Mouse (Mus musculus): ENCODE measurements around the gene Frmpd4.

Frmpd4 gene

DNA sequence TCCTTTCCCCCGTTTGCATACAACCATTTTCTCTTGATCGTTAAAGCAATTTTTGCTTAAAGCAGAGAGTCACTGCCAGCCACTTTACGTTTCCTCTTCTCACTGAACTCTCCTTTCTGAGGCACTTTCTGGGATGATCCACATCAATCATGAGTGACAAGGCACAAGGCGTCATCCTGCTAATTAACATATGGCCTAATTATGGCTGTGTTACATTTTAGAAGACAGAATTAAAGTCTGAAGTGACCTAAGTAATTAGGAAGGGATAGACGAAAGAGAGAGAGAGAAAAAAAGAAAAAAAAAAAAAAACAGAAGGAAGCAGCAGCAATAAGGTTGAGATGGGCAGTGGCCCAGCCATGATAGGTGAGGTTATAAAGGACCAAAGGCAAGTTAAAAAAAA lies at the start of gene Frmpd4:
TSS of gene Frmpd4 (minus strand) at position 101 of the 400 bp plus-strand sequence.
- no peak for DNase-seq

- DNase-seq = no peak
Observed at GRCm38 (mm10) chrX:168595193-168595592, 18.2 kb upstream of the Frmpd4 start.

DNA sequence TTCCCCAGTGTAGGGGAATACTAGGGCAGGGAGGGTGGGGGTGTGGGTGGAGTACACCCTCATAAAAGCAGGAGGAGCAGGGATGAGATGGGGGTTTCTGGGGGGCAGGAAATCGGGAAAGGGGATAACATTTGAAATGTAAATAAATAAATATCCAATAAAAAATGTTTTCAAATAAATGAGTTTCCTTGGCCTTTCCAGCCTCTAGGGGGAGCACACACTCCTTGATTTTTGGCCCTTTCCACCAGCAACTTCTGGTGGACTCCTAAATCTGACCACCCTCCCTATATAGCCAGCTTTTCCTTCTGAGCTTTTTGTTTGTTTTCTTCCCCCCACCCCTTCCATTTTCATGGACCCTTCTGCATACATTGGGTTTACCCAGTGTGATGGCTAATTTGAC lies 7.3 kb upstream of the Frmpd4 start:
- no peak for DNase-seq

DNA sequence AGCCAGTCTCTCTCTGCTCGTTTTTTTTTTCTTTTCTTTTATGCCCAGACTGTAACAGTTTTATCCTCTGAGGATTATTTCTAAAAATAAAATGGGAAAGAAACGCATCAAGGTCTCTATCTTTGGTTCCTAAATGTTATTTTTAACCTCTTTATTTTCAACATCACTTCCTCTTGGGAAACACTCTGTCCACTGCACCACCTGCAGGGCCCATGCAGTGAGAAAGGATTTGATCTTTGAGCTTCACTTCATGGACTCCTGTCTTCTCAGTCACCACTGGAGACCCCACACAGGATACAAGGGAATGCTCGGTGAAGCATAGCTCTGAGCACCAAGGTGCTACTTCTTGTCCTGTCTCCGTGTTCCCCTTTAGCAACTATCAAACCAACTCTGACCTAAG lies 5.2 kb downstream of the Frmpd4 start:
- DNase-seq = no peak

- DNase-seq = peak; percentile 23 to 25
Observed at GRCm38 (mm10) chrX:168569231-168569630, 7.8 kb downstream of the Frmpd4 start.

DNA sequence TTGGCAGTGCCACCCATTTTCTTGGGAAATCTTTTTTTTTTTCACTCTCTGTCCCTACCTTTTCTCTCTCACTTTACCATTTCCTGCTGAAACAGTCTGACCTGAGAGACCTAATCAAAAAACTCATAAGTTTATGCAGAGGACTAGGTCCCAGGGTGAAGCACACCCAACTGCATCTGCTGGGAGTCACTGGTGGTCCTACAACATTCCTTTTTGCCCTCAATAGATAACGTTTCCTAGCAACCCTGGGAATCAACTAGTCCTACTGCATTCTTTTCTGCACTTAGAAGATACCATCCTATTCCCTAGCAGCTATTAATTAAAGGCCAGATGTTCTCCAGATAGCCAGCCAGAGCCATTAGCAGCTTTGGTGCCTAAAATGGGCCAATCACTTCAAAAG lies 71.8 kb downstream of the Frmpd4 start:
- no peak for DNase-seq

- DNase-seq = no peak
Observed at GRCm38 (mm10) chrX:168455233-168455632, 121.8 kb downstream of the Frmpd4 start.

- DNase-seq = peak in 1 of 2 experiments; percentile 3
Observed at GRCm38 (mm10) chrX:168431206-168431605, 145.8 kb downstream of the Frmpd4 start.

DNA sequence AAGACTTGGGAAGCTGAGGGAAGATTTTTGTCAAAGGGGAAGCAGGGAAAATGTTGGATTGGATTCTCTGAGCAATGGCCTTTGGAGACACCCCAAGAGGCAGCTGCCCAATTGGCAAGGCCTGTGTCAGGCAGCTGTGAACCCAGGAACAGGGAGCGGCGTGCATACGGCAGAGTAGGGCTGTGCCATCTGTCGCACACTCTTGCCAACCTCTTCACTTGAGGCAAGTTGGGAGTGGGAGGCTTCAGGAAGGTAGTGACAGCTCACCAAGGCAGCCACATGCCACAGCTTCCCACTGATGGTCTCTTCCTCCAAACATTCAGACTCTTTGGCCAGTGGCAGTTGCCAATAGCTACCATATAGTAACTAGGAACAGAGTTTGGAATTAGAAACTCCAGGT lies 147.2 kb downstream of the Frmpd4 start:
- peak; percentile 4 to 20 for DNase-seq

DNA sequence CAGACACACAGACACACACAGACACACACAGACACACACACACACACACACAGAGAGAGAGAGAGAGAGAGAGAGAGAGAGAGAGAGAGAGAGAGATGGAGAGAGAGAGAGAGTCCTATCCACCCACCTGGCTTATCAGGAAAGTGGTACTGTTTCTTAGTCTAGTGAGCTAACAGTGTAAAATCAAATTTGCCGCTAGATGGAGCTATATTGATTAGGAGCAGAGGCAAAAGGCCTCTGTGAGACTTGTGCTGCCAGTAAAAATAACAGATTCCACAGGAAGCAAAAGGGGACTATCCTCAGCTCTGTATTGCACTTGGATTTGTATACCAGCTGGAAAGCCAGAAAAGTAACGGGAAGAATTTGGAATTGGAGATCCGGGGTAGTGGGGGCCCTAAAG lies 161.6 kb downstream of the Frmpd4 start:
- no peak for DNase-seq

DNA sequence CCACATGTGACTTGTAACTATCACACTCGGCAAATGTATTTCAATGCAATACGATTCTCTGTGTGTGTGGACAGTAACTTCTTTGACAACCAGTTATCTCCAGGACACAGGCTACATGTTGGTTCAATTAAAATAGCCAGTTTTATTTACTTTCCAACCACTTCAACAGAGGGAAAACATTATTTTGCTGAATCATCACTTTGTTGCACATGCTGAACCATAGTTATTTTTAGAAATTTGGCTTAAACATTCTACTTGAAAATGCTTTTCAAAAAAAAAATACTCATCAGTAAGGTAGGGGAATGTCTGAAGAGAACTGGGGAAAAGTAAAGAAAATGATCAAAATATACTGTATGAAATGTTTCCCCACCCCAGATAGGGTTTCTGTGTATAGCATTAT lies 173.5 kb downstream of the Frmpd4 start:
- DNase-seq = no peak

- DNase-seq = no peak
Observed at GRCm38 (mm10) chrX:168350431-168350830, 226.6 kb downstream of the Frmpd4 start.

DNA sequence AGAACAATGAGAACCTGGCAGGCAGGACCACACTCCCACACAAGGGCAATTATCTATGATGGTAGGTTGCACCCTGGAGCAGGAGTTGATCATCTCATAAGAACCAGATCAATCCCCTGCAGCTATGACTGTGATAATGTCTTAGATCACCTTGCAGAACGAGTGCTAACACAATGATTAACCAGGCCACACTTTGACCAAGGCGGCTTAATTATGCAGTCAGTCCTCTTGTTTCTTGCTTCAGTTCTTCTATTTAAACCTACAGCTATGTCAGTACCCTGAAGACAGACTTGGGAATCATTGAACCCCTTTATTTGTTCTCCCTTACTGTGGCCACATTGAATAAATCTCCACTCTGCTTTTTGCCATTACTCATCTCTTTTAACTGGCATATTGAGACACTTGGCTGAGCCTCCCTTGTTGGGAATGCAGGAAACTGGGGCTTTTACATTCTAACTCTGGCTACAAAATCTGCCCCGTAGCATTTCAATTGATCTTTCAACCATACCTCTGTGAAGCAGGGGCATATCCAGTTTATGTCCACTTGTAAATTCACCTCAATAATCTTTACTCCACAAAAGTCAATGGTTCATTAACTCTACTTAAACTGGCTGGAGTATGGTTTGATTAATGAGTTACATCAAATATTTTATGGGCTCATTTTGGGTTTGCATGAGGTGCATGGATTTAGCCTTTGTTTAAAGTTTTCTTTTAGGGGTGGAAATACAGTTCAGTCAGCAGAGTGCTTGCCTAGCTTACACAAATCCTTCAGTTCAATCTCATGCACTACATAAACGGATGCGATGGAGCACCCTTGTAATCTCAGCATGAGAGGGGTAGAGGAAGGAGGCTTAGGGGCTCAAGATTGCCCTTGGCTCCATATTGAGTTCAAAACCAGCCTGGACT lies 227.5 kb downstream of the Frmpd4 start:
- DNase-seq = no peak

- no peak for DNase-seq
Observed at GRCm38 (mm10) chrX:168338212-168338611, 238.8 kb downstream of the Frmpd4 start.

DNA sequence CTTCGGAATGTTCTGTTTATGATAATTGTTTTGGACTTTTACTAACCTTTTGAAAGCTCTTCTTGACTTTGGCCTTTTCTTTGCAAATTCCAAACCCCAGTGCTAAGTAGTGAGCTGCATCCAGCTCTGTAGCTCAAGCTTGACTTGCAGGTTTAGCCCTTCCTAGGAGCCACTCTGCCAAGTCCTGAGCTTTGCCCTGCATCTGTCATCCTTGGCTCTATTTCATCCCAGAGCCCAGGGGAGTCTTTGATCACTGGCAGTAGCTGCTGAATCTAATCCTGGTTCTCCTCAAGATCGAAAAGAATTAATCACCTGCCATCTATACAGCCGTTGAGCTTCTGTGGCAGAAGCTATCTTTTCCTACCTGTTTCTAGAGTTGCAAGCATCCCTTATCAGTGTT lies 251.9 kb downstream of the Frmpd4 start:
- DNase-seq = no peak

DNA sequence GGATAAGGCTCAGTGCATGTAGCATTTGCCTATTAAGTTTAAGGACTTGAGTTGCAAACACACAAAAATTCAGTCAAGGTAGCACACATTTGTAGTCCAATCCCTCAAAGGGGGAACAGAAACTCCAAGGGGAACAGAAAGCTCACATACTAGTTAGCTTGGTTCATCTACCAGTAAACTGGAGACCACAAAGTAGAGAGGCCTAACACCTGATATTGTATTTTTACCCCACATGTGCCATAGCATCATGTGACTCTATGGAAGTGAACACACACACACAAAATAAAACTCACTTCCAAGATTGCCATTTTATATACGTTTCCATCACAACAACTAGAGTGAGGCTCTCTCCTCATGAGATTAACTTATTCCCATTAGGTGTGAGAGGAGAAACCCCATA lies 264.9 kb downstream of the Frmpd4 start:
- no peak for DNase-seq

DNA sequence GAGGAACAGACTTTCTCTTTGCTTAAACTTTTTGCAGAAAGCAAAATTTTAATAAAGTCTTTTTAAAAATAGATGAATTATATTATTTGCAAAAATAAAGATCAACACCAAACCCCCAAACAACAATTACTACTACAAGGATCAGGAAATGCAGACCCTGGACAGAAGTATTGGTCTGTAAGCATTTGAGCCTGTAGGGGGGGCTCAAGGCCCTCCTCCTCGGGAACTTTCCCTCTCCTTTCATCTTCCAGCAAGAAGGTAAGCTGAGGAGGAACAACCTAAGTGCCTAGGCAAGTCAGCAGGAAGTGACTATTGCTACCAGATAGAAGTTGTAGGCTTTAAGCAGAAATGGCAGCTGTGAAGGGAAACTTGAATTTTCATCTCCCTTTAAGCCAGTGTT lies 266.9 kb downstream of the Frmpd4 start:
- DNase-seq = no peak

- DNase-seq = no peak
Observed at GRCm38 (mm10) chrX:168292506-168292905, 284.5 kb downstream of the Frmpd4 start.

- no peak for DNase-seq
Observed at GRCm38 (mm10) chrX:168207034-168207433, 370.0 kb downstream of the Frmpd4 start.

GRCm38 (mm10) chrX:168191944-168192343 lies 385.1 kb downstream of the Frmpd4 start:
- DNase-seq = peak; percentile 38 to 54

- no peak for DNase-seq
Observed at GRCm38 (mm10) chrX:168189563-168189962, 387.5 kb downstream of the Frmpd4 start.

DNA sequence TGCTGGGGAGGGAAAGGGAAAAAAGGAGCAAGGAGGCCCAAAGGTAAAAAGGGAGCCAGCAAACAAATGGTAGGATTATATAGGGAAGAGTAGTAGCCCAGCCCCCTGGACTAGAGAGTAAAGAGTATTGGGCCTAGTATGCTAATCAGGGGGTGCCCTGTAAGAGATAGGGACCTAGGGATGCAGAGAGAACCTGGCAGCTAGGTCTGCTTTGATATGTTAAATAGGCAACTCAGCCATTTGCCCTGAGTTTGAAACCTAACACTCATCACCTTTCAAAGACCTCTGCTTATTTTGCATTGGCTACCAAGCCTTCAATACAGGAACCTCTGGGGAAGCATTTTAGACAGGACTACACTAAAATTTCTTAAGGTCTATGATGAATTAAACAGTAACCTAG lies 414.0 kb downstream of the Frmpd4 start:
- DNase-seq = no peak

DNA sequence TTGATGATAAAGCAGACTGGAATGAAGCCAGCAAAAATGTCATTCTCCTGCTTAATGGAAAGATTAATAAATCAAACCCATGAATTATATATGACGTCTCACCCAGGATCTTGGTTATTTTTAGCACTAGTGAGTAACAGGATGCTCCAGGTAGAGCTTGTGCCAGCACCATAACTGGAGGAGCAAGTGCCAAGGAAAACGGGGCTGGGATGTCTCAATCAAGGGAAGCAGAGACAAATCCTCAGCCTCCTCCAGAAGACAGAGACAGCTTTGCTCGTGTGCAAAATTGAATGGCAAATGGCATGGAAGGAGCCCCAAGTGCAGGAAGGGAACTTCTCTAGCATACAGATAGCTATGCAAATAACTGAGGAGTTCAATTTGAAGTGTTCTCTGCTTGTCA lies 418.2 kb downstream of the Frmpd4 start:
- DNase-seq = peak in 1 of 2 experiments; percentile 3

- no peak for DNase-seq
Observed at GRCm38 (mm10) chrX:168141051-168141450, 436.0 kb downstream of the Frmpd4 start.

DNA sequence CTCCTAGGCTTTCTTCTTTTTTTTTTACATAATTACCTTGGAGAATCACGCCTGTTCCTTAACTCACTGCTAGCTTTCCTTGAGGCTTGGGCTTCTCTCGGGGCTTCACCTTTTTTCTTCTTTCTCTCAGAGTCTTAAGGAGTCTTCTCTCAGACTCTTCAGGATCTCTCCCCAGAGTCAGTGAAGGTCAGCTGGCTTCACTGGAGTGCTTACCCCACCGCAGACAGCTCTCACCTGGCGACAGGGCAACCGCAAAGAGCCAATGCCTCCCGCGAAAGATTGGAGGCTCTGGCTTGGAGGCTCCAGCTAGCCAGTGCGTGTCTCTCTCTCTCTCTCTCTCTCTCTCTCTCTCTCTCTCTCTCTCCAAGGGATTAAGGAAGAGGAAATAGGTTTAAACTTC lies 453.0 kb downstream of the Frmpd4 start:
- peak in 1 of 2 experiments; percentile 2 for DNase-seq

All from cerebellum, postnatal 36 days (tissue).